Mouse (Mus musculus) heart, embryonic 13.5 days (tissue): ENCODE data around the gene Gm13289. TPM values are rescaled to one million over a fixed set of nuclear protein-coding genes. Genes with fewer than 3 reads are reported as not detected.
A peak's percentile ranks its signal among the peaks of the same experiment; 100 is the strongest.
"Not testable (repeated sequence)": the region's sequence is repeated elsewhere in the genome, so short reads cannot be mapped to it uniquely, and the experiment has no call there.

ENCODE experiments used
- ATAC-seq: fragments of 200-750 bp; cut with Nextera tagmentation; 2 replicates; pipeline ENCODE4 v1.8.0; 2017; ENCODE audit warnings: moderate TSS enrichment; ENCODE audit not compliant: insufficient number of reproducible peaks, low FRiP score, low TSS enrichment; ENCODE audit errors: extremely low read depth
- H3K27ac ChIP-seq: fragments of 300-500 bp; sonication (generic); replicated peaks from 2 replicates; pipeline ENCODE4 v1.5.1; 2015; ENCODE audit warnings: moderate library complexity, mild to moderate bottlenecking, inconsistent platforms
- H3K27me3 ChIP-seq: fragments of 300-500 bp; sonication (generic); replicated peaks from 2 replicates; pipeline ENCODE4 v1.6.1; 2015; ENCODE audit warnings: mild to moderate bottlenecking, inconsistent platforms
- H3K36me3 ChIP-seq: fragments of 300-500 bp; sonication (generic); 2 replicates; pipeline ENCODE4 v1.6.1; 2015; ENCODE audit warnings: mild to moderate bottlenecking, inconsistent platforms
- H3K4me1 ChIP-seq: fragments of 300-500 bp; sonication (generic); 2 replicates; pipeline ENCODE4 v1.6.1; 2015; ENCODE audit warnings: inconsistent platforms
- H3K4me2 ChIP-seq: fragments of 300-500 bp; sonication (generic); 2 replicates; pipeline ENCODE4 v1.6.1; 2015; ENCODE audit warnings: inconsistent platforms, mild to moderate bottlenecking, moderate library complexity
- H3K4me3 ChIP-seq: fragments of 300-500 bp; sonication (generic); 2 replicates; pipeline ENCODE4 v1.5.1; 2015; ENCODE audit warnings: moderate library complexity, mild to moderate bottlenecking, inconsistent platforms
- H3K9ac ChIP-seq: fragments of 300-500 bp; sonication (generic); 2 replicates; pipeline ENCODE4 v1.6.1; 2015; ENCODE audit warnings: inconsistent platforms, mild to moderate bottlenecking, moderate library complexity
- H3K9me3 ChIP-seq: fragments of 300-500 bp; sonication (generic); 2 replicates; pipeline ENCODE4 v1.6.1; 2016; ENCODE audit warnings: inconsistent platforms
- WGBS: fragments of 180-500 bp; shearing (Covaris S2); methylation state at CpG from one replicate; pipeline ENCODE4 v1.1.7; 2015; ENCODE audit warnings: mixed read lengths; 5-methylcytosine and 5-hydroxymethylcytosine counted together
- polyA plus RNA-seq: library from polyadenylated mRNA; unstranded; fragments of >200 nt; fragmentation: Nextera tagmentation; extraction: Ambion mirVana; gene quantifications from 2 replicates; pipeline ENCODE4 v1.2.1, GENCODE M21; 2015

The Gm13289 gene
- polyA plus RNA-seq, 1 experiment from 2014 or later, result not detected

GRCm38 (mm10) chr4:88758751-88759150 lies 18.0 kb upstream of the Gm13289 start:
- H3K4me3 ChIP-seq, H3K27ac ChIP-seq, H3K9me3 ChIP-seq, H3K9ac ChIP-seq, ATAC-seq, H3K36me3 ChIP-seq, H3K4me2 ChIP-seq, H3K27me3 ChIP-seq: not testable (repeated sequence)
- 77% methylated on average over 9 of the region's 9 CpGs for WGBS
- H3K4me1 ChIP-seq, result peaks cover 15% of the 10 kb centered on the region

- not testable (repeated sequence) for H3K27me3 ChIP-seq, H3K9me3 ChIP-seq, H3K36me3 ChIP-seq, ATAC-seq
- H3K9ac ChIP-seq, result peak within 1 kb of the TSS; percentile 73; the same call in 1 of the 2 replicates
- peaks cover 15% of the 10 kb centered on the region for H3K4me1 ChIP-seq
- H3K27ac ChIP-seq, result peak within 1 kb of the TSS; percentile 65
- H3K4me3 ChIP-seq, result peak within 1 kb of the TSS; percentile 44
- 20% methylated on average over 10 of the region's 14 CpGs for WGBS
- H3K4me2 ChIP-seq, result peak within 1 kb of the TSS; percentile 56
Observed at GRCm38 (mm10) chr4:88759610-88760268, 17.0 kb upstream of the Gm13289 start, which contains the start of gene Gm13283. Gm13283 (plus strand) TSS chr4:88760119.

- H3K9me3 ChIP-seq, H3K27me3 ChIP-seq, H3K36me3 ChIP-seq, ATAC-seq: not testable (repeated sequence)
- Histone ChIP-seq H3K4me3 (peak overlapping the region; percentile 44), H3K9ac (peak overlapping the region; percentile 73; the same call in 1 of the 2 replicates), H3K4me2 (peak overlapping the region; percentile 56), H3K27ac (peak overlapping the region; percentile 65), H3K4me1 (peaks cover 15% of the 10 kb centered on the region)
- 0% methylated on average over 25 of the region's 28 CpGs for WGBS
Observed at GRCm38 (mm10) chr4:88760431-88760830, 16.3 kb upstream of the Gm13289 start.

- WGBS, result 55% methylated on average over 6 of the region's 8 CpGs
- not testable (repeated sequence) for H3K4me1 ChIP-seq, H3K36me3 ChIP-seq, H3K27me3 ChIP-seq, ATAC-seq, H3K27ac ChIP-seq, H3K4me2 ChIP-seq, H3K9ac ChIP-seq, H3K9me3 ChIP-seq, H3K4me3 ChIP-seq
Observed at GRCm38 (mm10) chr4:88761776-88762175, 14.9 kb upstream of the Gm13289 start.

GRCm38 (mm10) chr4:88762341-88762740 lies 14.4 kb upstream of the Gm13289 start:
- not testable (repeated sequence) for H3K9ac ChIP-seq, ATAC-seq, H3K4me3 ChIP-seq, H3K27ac ChIP-seq, H3K4me1 ChIP-seq, H3K36me3 ChIP-seq, H3K27me3 ChIP-seq, H3K9me3 ChIP-seq
- WGBS, result 47% methylated on average over 9 of the region's 9 CpGs
- H3K4me2 ChIP-seq, result peak overlapping the region; percentile 60

GRCm38 (mm10) chr4:88763384-88764018 lies 13.2 kb upstream of the Gm13289 start:
- Histone ChIP-seq H3K27ac (peak overlapping the region; percentile 56), H3K4me3 (peak overlapping the region; percentile 42), H3K9ac (peak overlapping the region; percentile 62), H3K4me2 (peak overlapping the region; percentile 57)
- not testable (repeated sequence) for H3K4me1 ChIP-seq, ATAC-seq, H3K9me3 ChIP-seq, H3K36me3 ChIP-seq, H3K27me3 ChIP-seq
- 5% methylated on average over 25 of the region's 42 CpGs for WGBS

GRCm38 (mm10) chr4:88773534-88773933 lies 3.2 kb upstream of the Gm13289 start, which contains the start of gene Gm13290:
Gm13290 (plus strand) TSS chr4:88773834.
- not testable (repeated sequence) for H3K27ac ChIP-seq, H3K27me3 ChIP-seq, ATAC-seq, H3K4me3 ChIP-seq, H3K4me1 ChIP-seq, H3K4me2 ChIP-seq, H3K36me3 ChIP-seq, H3K9ac ChIP-seq, H3K9me3 ChIP-seq
- WGBS, result no CpG with 5 or more reads among the region's 32 CpGs

- WGBS, result no CpG with 5 or more reads among the region's 29 CpGs
- H3K27ac ChIP-seq, H3K4me3 ChIP-seq, H3K4me1 ChIP-seq, H3K4me2 ChIP-seq, H3K27me3 ChIP-seq, H3K36me3 ChIP-seq, H3K9me3 ChIP-seq, H3K9ac ChIP-seq, ATAC-seq: not testable (repeated sequence)
Observed at GRCm38 (mm10) chr4:88779550-88779949, 2.8 kb downstream of the Gm13289 start, which contains the start of gene Gm13272. Gm13272 (plus strand) TSS chr4:88779850.

- not testable (repeated sequence) for H3K36me3 ChIP-seq, ATAC-seq, H3K27ac ChIP-seq, H3K4me1 ChIP-seq, H3K9me3 ChIP-seq, H3K9ac ChIP-seq, H3K4me2 ChIP-seq, H3K4me3 ChIP-seq, H3K27me3 ChIP-seq
- WGBS, result 40% methylated on average over 16 of the region's 18 CpGs
Observed at GRCm38 (mm10) chr4:88780320-88780719, 3.6 kb downstream of the Gm13289 start.

GRCm38 (mm10) chr4:88781831-88782230 lies 5.1 kb downstream of the Gm13289 start, which contains the start of gene Ifnz:
Ifnz (plus strand) TSS chr4:88782131.
- peak within 1 kb of the TSS; percentile 58 for H3K4me2 ChIP-seq
- ATAC-seq, H3K9me3 ChIP-seq, H3K36me3 ChIP-seq, H3K4me1 ChIP-seq, H3K27me3 ChIP-seq: not testable (repeated sequence)
- peak within 1 kb of the TSS; percentile 66 for H3K27ac ChIP-seq
- H3K4me3 ChIP-seq, result peak within 1 kb of the TSS; percentile 37
- 13% methylated on average over 4 of the region's 7 CpGs for WGBS
- H3K9ac ChIP-seq, result 0 out of 2 replicates have a peak within 1 kb of the TSS, but pooled peaks have one; percentile 47

- Histone ChIP-seq H3K4me3 (peak overlapping the region; percentile 37), H3K27ac (peak overlapping the region; percentile 66), H3K9ac (0 out of 2 replicates have a peak overlapping the region, but pooled peaks have one; percentile 47), H3K4me2 (peak overlapping the region; percentile 58)
- 0% methylated on average over 14 of the region's 31 CpGs for WGBS
- not testable (repeated sequence) for H3K36me3 ChIP-seq, ATAC-seq, H3K4me1 ChIP-seq, H3K9me3 ChIP-seq, H3K27me3 ChIP-seq
Observed at GRCm38 (mm10) chr4:88782335-88782734, 5.6 kb downstream of the Gm13289 start.
